Mouse (Mus musculus): ENCODE data around the gene Adarb2.

GRCm38 (mm10) chr13:8713377-8713776 lies 510.7 kb downstream of the Adarb2 start:
- TF ChIP-seq CTCF (IDR thresholded peaks at IDR 0.05; ENCODE audit: insufficient read depth, low read depth, low read length) = no peak
- no peak for TF ChIP-seq POLR2A (IDR thresholded peaks at IDR 0.05; ENCODE audit: insufficient read depth, low read depth, low read length)

All from olfactory bulb, adult 2 months (tissue).